18 mouse cellular contexts compared by ENCODE assay signal in the genomic region with DNA sequence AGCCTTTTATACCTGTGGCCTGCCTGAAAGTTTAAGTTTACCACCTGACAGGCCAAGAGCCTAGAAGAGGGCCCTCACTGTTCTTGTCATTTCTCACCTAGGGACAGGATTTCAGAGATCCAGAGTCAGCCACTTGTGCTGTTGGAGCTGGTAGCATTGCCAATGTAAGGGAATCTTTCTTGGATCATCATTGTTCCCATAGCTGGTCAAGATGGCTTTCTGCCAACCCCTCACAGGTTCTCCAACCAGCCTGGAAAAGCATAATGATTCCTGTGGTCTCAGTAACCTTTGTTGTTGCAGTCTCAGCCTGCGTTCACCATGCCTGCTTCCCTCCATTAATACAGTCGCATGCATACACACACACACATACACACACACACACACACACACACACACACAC.
"Had no signal": no experiment of that assay in that cellular context is flagged by ENCODE, and none has a peak within 500 bp of the region (broad histone marks: within the 10 kb centered on the region; RNA-seq: fewer than 3 reads in every experiment).

No protein-coding gene starts in this region.

- H3K36me3 ChIP-seq: liver, embryonic 13.5 days; midbrain, embryonic 12.5 days; neural tube, embryonic 13.5 days; stomach, embryonic 15.5 days had no signal

- H3K4me3 ChIP-seq: layer of hippocampus, adult 2 months; liver, embryonic 13.5 days; midbrain, embryonic 12.5 days; myocyte; neural tube, embryonic 13.5 days; stomach, embryonic 15.5 days had no signal

- H3K9me3 ChIP-seq: liver, embryonic 13.5 days; midbrain, embryonic 12.5 days; neural tube, embryonic 13.5 days; stomach, embryonic 15.5 days had no signal

- H3K4me2 ChIP-seq: liver, embryonic 13.5 days; midbrain, embryonic 12.5 days; neural tube, embryonic 13.5 days; stomach, embryonic 15.5 days had no signal

- H3K9ac ChIP-seq: liver, embryonic 13.5 days; midbrain, embryonic 12.5 days; neural tube, embryonic 13.5 days; stomach, embryonic 15.5 days had no signal

- ATAC-seq: midbrain, embryonic 16.5 days had no signal

- DNase-seq: kidney, postnatal 25 days; layer of hippocampus, adult 9-11 months; liver, embryonic 13.5 days; lung, adult 2 months; lung, postnatal 14 days; lung, postnatal 4 days; retina, postnatal 1 day; right cerebral cortex, postnatal 25 days; spleen, adult 18-20 months; thymus, adult 18-20 months; thymus, postnatal 36 days had no signal

- H3K4me1 ChIP-seq: liver, embryonic 13.5 days; stomach, embryonic 15.5 days had no signal

- H3K27me3 ChIP-seq: liver, embryonic 13.5 days; midbrain, embryonic 12.5 days; neural tube, embryonic 13.5 days; stomach, embryonic 15.5 days had no signal

- H3K27ac ChIP-seq: kidney, postnatal 0 days; layer of hippocampus, adult 2 months; liver, embryonic 13.5 days; midbrain, embryonic 12.5 days; neural tube, embryonic 13.5 days; stomach, embryonic 15.5 days had no signal
